Mouse (Mus musculus) kidney, adult 11 months (tissue): ENCODE results near the gene Slc12a1.
"Not testable (repeated sequence)": the region's sequence is repeated elsewhere in the genome, so short reads cannot be mapped to it uniquely, and the experiment has no call there.

ENCODE experiments used
- DNase-seq: peaks from one replicate; pipeline ENCODE4 v3.0.0; 2022

Slc12a1 gene

GRCm38 (mm10) chr2:125152388-125152787 is at the start of gene Slc12a1:
TSS of gene Slc12a1 (plus strand) at chr2:125152505.
- DNase-seq, result peak; percentile 59

- DNase-seq, result not testable (repeated sequence)
These were observed 47.8 kb upstream of the Slc12a1 start for GRCm38 (mm10) chr2:125104491-125104890.

- peak; percentile 23 for DNase-seq
These were observed 45.8 kb upstream of the Slc12a1 start for GRCm38 (mm10) chr2:125106536-125106935.

GRCm38 (mm10) chr2:125119381-125120110 is 32.8 kb upstream of the Slc12a1 start:
- DNase-seq, result no peak

GRCm38 (mm10) chr2:125122288-125122623 is 30.0 kb upstream of the Slc12a1 start:
- no peak for DNase-seq

GRCm38 (mm10) chr2:125122624-125123476 is 29.5 kb upstream of the Slc12a1 start:
- DNase-seq, result peak; percentile 29

- DNase-seq, result peak; percentile 41
These were observed 28.8 kb upstream of the Slc12a1 start, which contains the start of gene Myef2 for GRCm38 (mm10) chr2:125123477-125123852. TSS of gene Myef2 (minus strand) at chr2:125123661.

- DNase-seq, result no peak
These were observed 26.5 kb upstream of the Slc12a1 start for GRCm38 (mm10) chr2:125125824-125126223.

- DNase-seq, result no peak
These were observed 25.5 kb upstream of the Slc12a1 start for GRCm38 (mm10) chr2:125126792-125127191.

- no peak for DNase-seq
These were observed 18.2 kb upstream of the Slc12a1 start for GRCm38 (mm10) chr2:125134113-125134512.

DNA sequence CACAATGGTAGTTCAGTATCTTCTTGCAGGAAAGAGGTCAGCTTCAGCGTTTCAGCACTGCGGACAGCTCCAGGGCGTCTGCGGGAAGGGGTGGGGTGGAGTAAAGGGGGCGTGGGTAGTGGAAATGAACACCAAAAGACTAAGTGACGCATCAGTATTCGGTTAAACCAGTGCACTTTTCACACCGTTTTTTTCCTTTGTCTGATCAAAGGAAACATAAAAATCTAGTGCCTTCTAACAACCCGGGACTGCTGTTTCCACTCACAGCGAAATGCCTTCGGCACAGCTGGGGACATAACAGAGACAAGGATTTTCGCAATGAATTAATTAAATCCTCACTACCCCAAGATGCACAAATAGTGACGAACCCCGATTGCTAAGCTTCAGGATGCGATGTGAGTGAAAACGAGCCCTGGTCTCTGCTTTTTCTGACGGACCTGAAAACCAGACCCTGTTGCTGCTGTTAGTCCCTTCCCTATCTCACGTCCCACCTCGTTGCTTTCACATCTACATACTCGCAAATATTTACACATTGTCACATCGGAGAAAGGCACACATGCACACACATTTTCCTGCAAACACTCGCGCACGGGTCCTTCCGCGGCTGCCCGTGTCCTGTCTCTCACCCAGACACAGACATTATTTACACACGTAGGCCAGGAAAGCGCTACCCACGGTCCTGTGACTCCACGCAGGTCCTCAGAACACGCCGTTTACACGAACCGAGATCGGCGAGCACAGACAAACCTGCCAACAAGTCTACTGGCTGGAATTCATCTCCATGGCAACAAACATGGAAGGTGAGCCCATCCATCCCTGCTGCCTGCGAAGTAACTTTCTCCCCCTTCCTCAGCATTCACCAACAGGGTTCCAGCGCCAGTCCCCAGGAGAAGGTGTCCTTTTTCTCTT is 16.1 kb upstream of the Slc12a1 start, which contains the start of gene Ctxn2:
Gene Ctxn2 (plus strand): TSS at position 790 of the 909 bp plus-strand sequence.
- peak; percentile 31 for DNase-seq

GRCm38 (mm10) chr2:125136846-125137245 is 15.5 kb upstream of the Slc12a1 start:
- DNase-seq, result no peak

GRCm38 (mm10) chr2:125142336-125142735 is 10.0 kb upstream of the Slc12a1 start:
- DNase-seq, result no peak

GRCm38 (mm10) chr2:125154294-125154693 is 2.0 kb downstream of the Slc12a1 start:
- DNase-seq, result no peak

GRCm38 (mm10) chr2:125155504-125155903 is 3.2 kb downstream of the Slc12a1 start:
- no peak for DNase-seq

DNA sequence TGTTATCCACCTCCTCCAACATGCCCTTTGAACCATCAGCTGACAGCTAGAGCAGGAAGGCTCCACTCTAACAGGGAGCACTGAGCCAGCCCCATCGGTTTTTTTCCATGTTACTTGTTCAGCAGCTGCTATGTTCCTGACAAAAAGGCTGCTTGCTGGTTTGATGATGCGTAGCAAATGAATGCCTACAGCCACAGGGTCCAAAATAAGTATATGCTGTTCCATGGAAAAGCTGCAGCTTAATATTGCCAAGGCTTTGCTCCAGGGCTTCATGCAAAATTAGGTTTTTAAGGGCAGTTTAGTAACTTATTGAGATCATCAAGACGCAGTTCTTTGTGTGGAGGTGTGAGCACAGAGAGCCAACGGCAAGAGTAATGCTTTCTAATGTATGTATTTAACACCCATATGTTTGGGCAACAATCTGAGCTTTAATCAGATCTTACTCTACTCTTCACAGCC is 9.7 kb downstream of the Slc12a1 start:
- peak; percentile 61 for DNase-seq

DNA sequence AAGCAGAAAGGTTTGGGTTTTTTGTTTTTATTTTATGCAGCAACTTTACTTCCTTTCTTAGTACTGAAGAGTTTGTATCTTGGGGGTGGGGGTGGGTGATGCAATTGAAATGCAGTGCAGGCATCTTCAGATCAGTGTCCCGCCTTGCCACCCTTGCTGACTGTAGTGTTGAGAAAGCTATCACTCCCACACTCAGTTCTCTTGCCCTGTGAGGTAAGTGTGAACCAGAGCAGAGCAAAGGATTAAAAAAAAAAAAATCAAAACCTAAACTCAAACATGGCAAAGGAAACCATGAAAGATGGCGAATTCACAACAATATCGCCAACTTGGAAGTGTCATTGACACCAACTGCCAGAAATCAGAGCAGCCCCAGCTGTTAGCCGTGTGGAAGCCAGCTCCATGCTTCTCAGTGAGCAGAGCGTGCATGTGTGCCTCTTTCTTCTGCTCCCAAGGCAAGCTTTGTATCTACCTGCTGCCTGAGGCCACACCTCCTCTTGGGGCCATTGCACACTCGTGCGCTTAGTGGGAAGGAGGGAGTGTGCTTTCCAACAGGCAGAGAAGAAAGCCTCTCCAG is 26.0 kb downstream of the Slc12a1 start:
- no peak for DNase-seq

DNA sequence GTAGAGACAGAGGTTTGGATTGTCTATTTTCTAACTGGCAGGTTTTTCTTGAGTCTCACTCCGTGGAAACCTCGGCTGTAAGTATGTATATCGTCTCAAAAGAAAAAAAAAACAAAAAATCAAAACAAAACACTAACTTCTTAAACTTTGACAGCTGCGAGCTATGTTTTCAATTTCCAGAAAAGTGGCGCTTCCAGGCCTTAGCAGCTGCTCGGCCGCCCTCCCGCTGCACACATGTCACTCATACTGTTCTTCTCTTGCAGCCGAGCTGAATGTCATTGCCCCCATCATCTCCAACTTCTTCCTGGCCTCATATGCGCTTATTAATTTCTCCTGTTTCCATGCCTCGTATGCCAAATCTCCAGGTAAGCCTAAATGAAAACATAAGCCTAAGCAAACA is 35.6 kb downstream of the Slc12a1 start:
- no peak for DNase-seq

GRCm38 (mm10) chr2:125189197-125189596 is 36.9 kb downstream of the Slc12a1 start:
- DNase-seq, result no peak

DNA sequence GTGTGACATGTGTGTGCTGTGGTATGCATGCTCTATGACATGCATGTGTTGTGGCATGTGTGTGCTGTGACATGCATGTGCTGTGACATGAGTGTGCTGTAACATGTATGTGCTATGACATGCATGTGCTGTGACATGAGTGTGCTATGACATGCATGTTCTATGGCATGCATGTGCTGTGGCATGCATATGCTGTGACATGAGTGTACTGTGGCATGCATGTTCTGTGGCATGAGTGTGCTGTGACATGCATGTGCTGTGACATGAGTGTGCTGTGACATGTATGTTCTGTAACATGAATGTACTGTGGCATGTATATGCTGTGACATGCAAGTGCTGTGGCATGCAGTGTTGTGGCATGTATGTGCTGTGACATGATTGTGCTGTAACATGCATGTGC is 40.6 kb downstream of the Slc12a1 start:
- no peak for DNase-seq

- DNase-seq, result no peak
These were observed 44.5 kb downstream of the Slc12a1 start for GRCm38 (mm10) chr2:125196771-125197170.

DNA sequence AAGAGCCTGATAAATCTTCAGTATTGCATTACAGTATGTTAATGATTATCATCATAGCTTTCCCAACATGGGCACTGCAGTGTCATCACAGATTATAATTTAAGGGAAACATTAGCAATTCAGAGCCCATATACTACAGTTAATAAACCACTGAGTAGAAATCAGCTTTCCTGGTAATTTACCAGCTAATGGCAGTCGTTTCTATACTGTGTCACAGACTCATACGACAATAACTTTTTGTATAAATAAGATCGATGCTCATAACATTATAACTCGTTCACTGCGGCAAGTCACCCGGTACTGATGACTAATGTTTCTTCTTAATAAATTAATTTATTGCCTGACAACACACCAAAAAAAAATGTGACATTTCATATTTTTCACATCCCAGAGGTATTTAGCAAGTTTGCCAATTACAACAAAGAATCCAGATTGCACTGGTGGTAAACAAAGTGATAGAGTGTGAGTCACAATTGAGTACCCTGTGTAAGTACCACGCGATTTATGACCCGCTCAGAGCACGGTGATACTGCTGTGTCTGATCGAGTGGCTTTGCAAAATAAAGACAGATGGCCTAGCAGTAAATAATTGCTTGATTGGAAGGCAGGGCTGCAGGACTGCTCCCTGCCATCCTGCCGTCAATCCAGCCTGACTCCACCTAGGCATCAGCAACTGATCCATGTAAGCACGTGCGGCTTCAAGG is 56.7 kb downstream of the Slc12a1 start:
- no peak for DNase-seq
